Mouse (Mus musculus) liver, postnatal 0 days (tissue): ENCODE data around the gene Vwc2l. TPM values are rescaled to one million over a fixed set of nuclear protein-coding genes. Genes with fewer than 3 reads are reported as not detected.

Source experiments
- ATAC-seq: fragments of 200-750 bp; cut with Nextera tagmentation; 2 replicates; pipeline ENCODE4 v1.8.0; 2017; ENCODE audit warnings: mild to moderate bottlenecking, moderate library complexity
- DNase-seq: peaks from one replicate; pipeline ENCODE4 v3.0.0-alpha.2; 2016
- H3K27ac ChIP-seq: fragments of 300-500 bp; sonication (generic); 2 replicates; pipeline ENCODE4 v1.5.1; 2014; ENCODE audit warnings: antibody characterized with exemption, moderate library complexity, mild to moderate bottlenecking, low read depth
- H3K27me3 ChIP-seq: fragments of 300-500 bp; sonication (generic); 2 replicates; pipeline ENCODE4 v1.6.1; 2014; ENCODE audit warnings: low read length, control low read depth, mixed read lengths; ENCODE audit not compliant: insufficient read depth
- H3K36me3 ChIP-seq: fragments of 300-500 bp; sonication (generic); replicated peaks from 2 replicates; pipeline ENCODE4 v1.6.1; 2014; ENCODE audit warnings: mild to moderate bottlenecking, control low read depth, low read length, moderate library complexity, mixed read lengths; ENCODE audit not compliant: insufficient read depth
- H3K4me1 ChIP-seq: fragments of 300-500 bp; sonication (generic); 2 replicates; pipeline ENCODE4 v1.6.1; 2014; ENCODE audit warnings: antibody characterized with exemption, mild to moderate bottlenecking, control low read depth; ENCODE audit not compliant: insufficient read depth
- H3K4me2 ChIP-seq: fragments of 300-500 bp; sonication (generic); 2 replicates; pipeline ENCODE4 v1.6.1; 2014; ENCODE audit warnings: low read depth, mild to moderate bottlenecking, low read length, moderate library complexity, mixed read lengths
- H3K4me3 ChIP-seq: fragments of 300-500 bp; sonication (generic); 2 replicates; pipeline ENCODE4 v1.5.1; 2014; ENCODE audit warnings: low read depth, low read length
- H3K9ac ChIP-seq: fragments of 300-500 bp; sonication (generic); replicated peaks from 2 replicates; pipeline ENCODE4 v1.6.1; 2014; ENCODE audit warnings: mild to moderate bottlenecking, moderate library complexity
- H3K9me3 ChIP-seq: fragments of 300-500 bp; sonication (generic); 2 replicates; pipeline ENCODE4 v1.6.1; 2016; ENCODE audit warnings: mild to moderate bottlenecking, control low read depth, low read length, mixed read lengths
- CTCF ChIP-seq: sonication (generic); IDR thresholded peaks from 2 replicates; pipeline ENCODE4 v1.5.1; 2016; ENCODE audit warnings: antibody characterized with exemption, low read depth
- EP300 ChIP-seq: IDR thresholded peaks from 2 replicates; pipeline ENCODE4 v1.6.1; 2016; ENCODE audit warnings: antibody characterized with exemption, low read depth, mild to moderate bottlenecking
- WGBS: fragments of 180-500 bp; shearing (Covaris S2); extraction: QIAGEN DNeasy Blood & Tissue Kit; methylation state at CpG from one replicate; pipeline ENCODE4 v1.1.7; 2014; ENCODE audit not compliant: insufficient replicate concordance; 5-methylcytosine and 5-hydroxymethylcytosine counted together
- polyA plus RNA-seq: library from polyadenylated mRNA; unstranded; fragments of >200 nt; fragmentation: Nextera tagmentation; extraction: Ambion mirVana; gene quantifications from 2 replicates; pipeline ENCODE4 v1.2.1, GENCODE M21; 2015

The Vwc2l gene
- polyA plus RNA-seq, 1 experiment from 2014 or later = 0.05 TPM

- no peak overlapping the region for H3K27ac ChIP-seq
- no peaks in the 10 kb centered on the region for H3K27me3 ChIP-seq
- H3K4me2 ChIP-seq = no peak overlapping the region
- DNase-seq (no peak), ATAC-seq (no peak)
- H3K9ac ChIP-seq = no peak overlapping the region
- no peaks in the 10 kb centered on the region for H3K36me3 ChIP-seq
- TF ChIP-seq EP300 (no peak), CTCF (no peak)
- H3K9me3 ChIP-seq = no peaks in the 10 kb centered on the region
- H3K4me1 ChIP-seq = no peaks in the 10 kb centered on the region
- 71% methylated on average over 12 of the region's 12 CpGs for WGBS
- no peak overlapping the region for H3K4me3 ChIP-seq
These were observed 126.3 kb downstream of the Vwc2l start for GRCm38 (mm10) chr1:70851633-70852390.

GRCm38 (mm10) chr1:70853446-70853845, 127.9 kb downstream of the Vwc2l start:
- Histone ChIP-seq H3K27ac (no peak overlapping the region), H3K4me3 (no peak overlapping the region), H3K9me3 (no peaks in the 10 kb centered on the region), H3K9ac (no peak overlapping the region), H3K27me3 (no peaks in the 10 kb centered on the region), H3K4me1 (no peaks in the 10 kb centered on the region; the same call in 1 of the 2 replicates), H3K4me2 (no peak overlapping the region), H3K36me3 (no peaks in the 10 kb centered on the region)
- DNase-seq (no peak), ATAC-seq (no peak)
- TF ChIP-seq EP300 = no peak
- no peak for TF ChIP-seq CTCF
- WGBS = 78% methylated on average over 11 of the region's 11 CpGs

GRCm38 (mm10) chr1:70855912-70856311, 130.4 kb downstream of the Vwc2l start:
- no peaks in the 10 kb centered on the region for H3K9me3 ChIP-seq
- no peak overlapping the region for H3K4me3 ChIP-seq
- no peaks in the 10 kb centered on the region; the same call in 1 of the 2 replicates for H3K4me1 ChIP-seq
- TF ChIP-seq CTCF = no peak
- no peaks in the 10 kb centered on the region for H3K27me3 ChIP-seq
- H3K27ac ChIP-seq = no peak overlapping the region
- ATAC-seq (no peak), DNase-seq (no peak)
- H3K4me2 ChIP-seq = no peak overlapping the region
- WGBS = 50% methylated on average over 5 of the region's 5 CpGs
- no peak overlapping the region for H3K9ac ChIP-seq
- no peaks in the 10 kb centered on the region for H3K36me3 ChIP-seq

GRCm38 (mm10) chr1:70861672-70862071, 136.2 kb downstream of the Vwc2l start:
- Histone ChIP-seq H3K9me3 (no peaks in the 10 kb centered on the region), H3K27ac (no peak overlapping the region), H3K4me3 (no peak overlapping the region), H3K4me2 (no peak overlapping the region), H3K9ac (no peak overlapping the region), H3K27me3 (no peaks in the 10 kb centered on the region), H3K36me3 (no peaks in the 10 kb centered on the region), H3K4me1 (no peaks in the 10 kb centered on the region; the same call in 1 of the 2 replicates)
- DNase-seq = no peak
- no peak for TF ChIP-seq EP300
- TF ChIP-seq CTCF = no peak
- WGBS = 52% methylated on average over 2 of the region's 2 CpGs
- no peak for ATAC-seq

- Histone ChIP-seq H3K27me3 (no peaks in the 10 kb centered on the region), H3K4me2 (no peak overlapping the region), H3K4me1 (no peaks in the 10 kb centered on the region), H3K4me3 (no peak overlapping the region), H3K9ac (no peak overlapping the region), H3K27ac (no peak overlapping the region), H3K36me3 (no peaks in the 10 kb centered on the region), H3K9me3 (no peaks in the 10 kb centered on the region)
- ATAC-seq (no peak), DNase-seq (no peak)
- TF ChIP-seq CTCF (no peak), EP300 (no peak)
- 68% methylated on average over 5 of the region's 5 CpGs for WGBS
These were observed 140.6 kb downstream of the Vwc2l start for GRCm38 (mm10) chr1:70866137-70866536.

- DNase-seq = no peak
- Histone ChIP-seq H3K4me1 (no peaks in the 10 kb centered on the region), H3K36me3 (no peaks in the 10 kb centered on the region), H3K4me3 (no peak overlapping the region), H3K9me3 (no peaks in the 10 kb centered on the region), H3K27ac (no peak overlapping the region), H3K9ac (no peak overlapping the region), H3K4me2 (no peak overlapping the region), H3K27me3 (no peaks in the 10 kb centered on the region)
- no peak for ATAC-seq
- TF ChIP-seq CTCF (no peak), EP300 (no peak)
- WGBS = 76% methylated on average over 2 of the region's 2 CpGs
These were observed 155.0 kb downstream of the Vwc2l start for GRCm38 (mm10) chr1:70880496-70880895.
